Mouse (Mus musculus) forebrain, embryonic 15.5 days (tissue): ENCODE results near the gene Mymx. TPM values are rescaled to one million over a fixed set of nuclear protein-coding genes. Genes with fewer than 3 reads are reported as not detected.

Experiments used
- ATAC-seq: fragments of 200-750 bp; cut with Nextera tagmentation; replicated peaks from 2 replicates; pipeline ENCODE4 v1.8.0; 2017; ENCODE audit warnings: mild to moderate bottlenecking, moderate TSS enrichment, moderate library complexity
- H3K27ac ChIP-seq: fragments of 300-500 bp; sonication (generic); replicated peaks from 2 replicates; pipeline ENCODE4 v1.5.1; 2015; ENCODE audit warnings: mild to moderate bottlenecking, inconsistent platforms
- H3K27me3 ChIP-seq: fragments of 300-500 bp; sonication (generic); 2 replicates; pipeline ENCODE4 v1.6.1; 2015; ENCODE audit warnings: inconsistent platforms
- H3K36me3 ChIP-seq: fragments of 300-500 bp; sonication (generic); 2 replicates; pipeline ENCODE4 v1.6.1; 2015; ENCODE audit warnings: mild to moderate bottlenecking, inconsistent platforms
- H3K4me1 ChIP-seq: fragments of 300-500 bp; sonication (generic); 2 replicates; pipeline ENCODE4 v1.6.1; 2015; ENCODE audit warnings: inconsistent platforms
- H3K4me2 ChIP-seq: fragments of 300-500 bp; sonication (generic); replicated peaks from 2 replicates; pipeline ENCODE4 v1.6.1; 2015; ENCODE audit warnings: mild to moderate bottlenecking, inconsistent platforms
- H3K4me3 ChIP-seq: fragments of 300-500 bp; sonication (generic); 2 replicates; pipeline ENCODE4 v1.5.1; 2015; ENCODE audit warnings: mild to moderate bottlenecking, inconsistent platforms
- H3K9ac ChIP-seq: fragments of 300-500 bp; sonication (generic); replicated peaks from 2 replicates; pipeline ENCODE4 v1.6.1; 2015; ENCODE audit warnings: mild to moderate bottlenecking, inconsistent platforms
- H3K9me3 ChIP-seq: fragments of 300-500 bp; sonication (generic); 2 replicates; pipeline ENCODE4 v1.6.1; 2016; ENCODE audit warnings: inconsistent platforms
- WGBS: fragments of 180-500 bp; shearing (Covaris S2); methylation state at CpG from one replicate; pipeline ENCODE4 v1.1.7; 2015; ENCODE audit warnings: mixed read lengths; 5-methylcytosine and 5-hydroxymethylcytosine counted together
- polyA plus RNA-seq: library from polyadenylated mRNA; unstranded; fragments of >200 nt; fragmentation: Nextera tagmentation; extraction: Ambion mirVana; gene quantifications from 2 replicates; pipeline ENCODE4 v1.2.1, GENCODE M21; 2015

Mymx gene
- polyA plus RNA-seq, 1 experiment from 2014 or later, result not detected

DNA sequence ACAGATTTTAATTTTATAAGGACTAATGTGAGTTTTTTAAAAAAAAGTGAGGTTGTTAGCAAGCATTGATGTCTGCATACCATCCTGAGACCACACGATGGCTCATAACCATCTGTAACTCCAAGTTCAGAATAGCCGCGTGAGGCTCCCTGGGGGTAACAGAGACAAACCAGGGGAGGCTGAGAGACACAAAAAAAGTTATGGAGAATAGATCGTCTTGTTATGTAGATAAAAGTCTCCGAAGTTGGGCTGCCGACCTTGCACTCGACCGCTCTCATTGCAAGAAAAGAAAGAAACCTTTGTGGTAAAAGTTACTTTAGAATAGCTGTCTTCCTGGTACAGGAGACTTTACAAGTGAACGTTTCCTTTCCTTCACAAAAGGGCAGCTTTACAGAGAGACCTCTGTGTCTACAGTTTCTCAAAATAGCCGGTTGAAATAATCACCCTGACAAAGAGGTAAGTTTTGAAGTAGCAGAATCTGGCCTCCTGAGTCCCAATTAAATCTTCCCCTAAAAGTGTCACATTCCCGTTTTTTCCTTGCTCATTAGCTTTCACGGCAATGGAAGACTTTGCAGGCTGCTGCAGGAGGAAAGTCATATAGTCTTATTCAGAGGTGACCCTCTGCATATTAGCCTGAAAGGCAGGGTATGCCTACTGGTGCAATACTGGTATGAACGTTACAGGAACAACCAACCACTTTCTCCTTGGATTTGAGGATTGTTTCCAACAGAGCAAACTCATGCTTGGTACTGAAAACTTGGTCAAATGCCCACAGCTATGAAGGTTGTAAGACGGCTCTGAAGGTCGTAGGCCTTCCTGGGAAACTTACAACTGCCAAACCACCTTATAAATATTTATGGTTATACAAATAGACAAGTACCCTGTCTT is 5.3 kb upstream of the Mymx start:
- H3K9me3 ChIP-seq, result no peaks in the 10 kb centered on the region

DNA sequence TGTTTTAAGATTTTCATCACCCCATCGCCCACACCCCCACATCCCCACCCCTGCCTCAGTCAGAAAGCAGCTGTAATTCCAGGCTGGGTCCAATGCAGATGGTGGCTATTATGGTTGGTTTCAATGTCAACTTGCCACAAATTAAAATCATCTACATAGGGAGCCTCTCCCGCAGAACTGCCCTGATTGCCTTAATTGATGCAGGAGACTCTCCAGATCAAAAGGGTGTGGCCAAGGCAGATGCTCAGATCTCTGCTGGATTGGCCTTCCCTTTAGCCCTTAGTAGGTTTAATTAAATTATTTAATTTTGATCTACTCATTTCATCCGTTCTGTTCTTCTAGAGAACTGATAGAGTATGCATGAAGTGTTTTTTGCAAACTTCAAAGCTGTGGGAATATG is 1.1 kb upstream of the Mymx start:
- H3K4me3 ChIP-seq, result no peak overlapping the region
- no peak for ATAC-seq
- 69% methylated on average over 3 of the region's 3 CpGs for WGBS
- H3K9ac ChIP-seq, result no peak overlapping the region
- H3K27ac ChIP-seq, result no peak overlapping the region
- no peaks in the 10 kb centered on the region for H3K36me3 ChIP-seq
- H3K9me3 ChIP-seq, result no peaks in the 10 kb centered on the region
- no peak overlapping the region for H3K4me2 ChIP-seq
- peaks cover 26% of the 10 kb centered on the region for H3K27me3 ChIP-seq
- H3K4me1 ChIP-seq, result peaks cover 12% of the 10 kb centered on the region

More for the DNA sequence above, 5.3 kb upstream of the Mymx start:
- WGBS, result 70% methylated on average over 15 of the region's 15 CpGs
- H3K9ac ChIP-seq, result no peak overlapping the region
- no peak overlapping the region for H3K4me3 ChIP-seq
- no peaks in the 10 kb centered on the region for H3K36me3 ChIP-seq
- no peak for ATAC-seq
- no peak overlapping the region for H3K27ac ChIP-seq
- H3K4me2 ChIP-seq, result no peak overlapping the region
- no peaks in the 10 kb centered on the region for H3K4me1 ChIP-seq
- peaks cover 2% of the 10 kb centered on the region; the same call in 1 of the 2 replicates for H3K27me3 ChIP-seq

DNA sequence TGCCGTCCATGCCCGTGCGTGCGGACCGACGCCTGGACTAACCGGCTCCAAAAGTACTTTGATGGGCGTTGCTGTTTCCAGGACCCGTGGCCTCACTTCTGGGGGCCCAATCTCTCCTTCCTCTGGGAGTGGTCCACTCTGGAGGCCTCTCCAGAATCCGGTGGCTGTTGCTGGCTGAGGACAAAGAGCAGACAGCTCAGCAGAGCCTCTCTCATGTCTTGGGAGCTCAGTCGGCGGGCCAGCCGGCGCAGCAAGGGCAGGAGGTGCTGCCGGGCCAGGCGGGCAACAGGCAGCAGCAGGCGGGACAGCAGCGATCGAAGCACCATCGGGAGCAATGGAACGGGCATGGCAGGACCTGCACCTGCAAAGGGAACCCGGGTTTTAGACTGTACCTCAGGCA is 577 bp downstream of the Mymx start:
- Histone ChIP-seq H3K4me2 (no peak overlapping the region), H3K4me1 (peaks cover 22% of the 10 kb centered on the region), H3K27me3 (peaks cover 26% of the 10 kb centered on the region), H3K9ac (no peak overlapping the region), H3K36me3 (no peaks in the 10 kb centered on the region), H3K9me3 (no peaks in the 10 kb centered on the region), H3K4me3 (no peak overlapping the region), H3K27ac (no peak overlapping the region)
- no peak for ATAC-seq
- 15% methylated on average over 22 of the region's 22 CpGs for WGBS

DNA sequence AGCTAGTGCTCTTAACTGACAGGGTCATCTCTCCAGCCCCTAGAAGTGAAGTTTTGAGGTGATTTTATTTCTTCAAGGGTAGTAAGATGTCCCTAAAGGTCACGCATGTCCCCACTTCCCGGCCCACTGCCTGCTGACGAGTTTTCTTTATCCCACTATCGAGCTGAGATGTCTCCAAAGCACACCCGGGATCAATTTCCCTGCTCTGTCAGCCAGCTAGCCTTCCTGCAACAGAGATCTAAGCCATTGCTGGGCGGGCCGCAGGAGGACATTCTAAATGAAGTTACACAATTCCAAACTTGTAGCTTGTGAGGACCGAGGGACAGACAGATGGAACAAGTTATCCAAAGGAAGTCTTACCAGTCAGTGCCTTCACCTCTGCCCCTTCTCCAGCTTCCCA is 1.6 kb downstream of the Mymx start:
- H3K9me3 ChIP-seq, result no peaks in the 10 kb centered on the region
- no peak overlapping the region for H3K4me2 ChIP-seq
- ATAC-seq, result no peak
- no peak overlapping the region for H3K9ac ChIP-seq
- no peak overlapping the region for H3K4me3 ChIP-seq
- WGBS, result 65% methylated on average over 8 of the region's 8 CpGs
- peaks cover 33% of the 10 kb centered on the region for H3K4me1 ChIP-seq
- H3K27ac ChIP-seq, result no peak overlapping the region
- no peaks in the 10 kb centered on the region for H3K36me3 ChIP-seq
- H3K27me3 ChIP-seq, result peaks cover 26% of the 10 kb centered on the region

DNA sequence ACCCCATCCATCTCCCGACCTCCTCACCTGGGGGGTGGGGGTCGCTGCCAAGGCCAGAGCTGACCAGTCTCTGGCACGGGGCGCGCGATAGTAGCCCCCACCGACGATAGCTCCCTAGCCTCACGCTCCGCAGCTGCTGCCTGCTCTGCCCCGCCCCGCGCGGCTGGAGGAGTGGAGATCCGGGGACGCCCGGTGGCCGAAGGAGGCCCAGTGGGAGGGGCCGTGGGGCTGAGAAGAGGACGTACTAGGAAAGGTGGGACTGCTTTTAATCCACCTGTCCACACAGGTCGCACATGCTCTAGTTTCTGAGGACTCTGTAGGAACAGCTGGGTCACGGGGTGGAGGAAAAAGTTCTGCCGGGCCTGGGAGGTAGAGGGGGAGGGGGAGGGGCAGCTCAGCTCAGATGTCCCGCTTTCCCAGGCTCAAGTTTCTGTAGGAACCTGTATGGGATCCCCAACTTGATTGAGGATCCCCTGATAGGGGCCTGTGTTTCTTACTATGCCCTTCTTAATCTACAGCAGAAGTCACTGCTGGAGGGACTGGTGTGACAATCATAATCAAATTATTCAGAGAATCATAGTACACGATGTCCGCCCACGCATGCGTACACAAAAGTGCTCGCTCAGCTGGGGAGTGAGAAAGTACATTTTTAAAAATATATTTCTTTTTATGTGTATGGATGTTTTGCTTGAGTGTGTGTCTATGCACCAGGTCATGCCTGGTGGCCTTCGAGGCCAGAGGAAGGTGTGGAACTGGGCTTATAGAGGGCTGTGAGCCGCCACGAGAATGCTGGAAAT is 2.3 kb downstream of the Mymx start, which contains the start of gene Slc29a1:
Gene Slc29a1, minus strand, starts transcription at position 161 of the 797 bp plus-strand sequence.
- 15% methylated on average over 32 of the region's 32 CpGs for WGBS
- no peaks in the 10 kb centered on the region for H3K9me3 ChIP-seq
- H3K4me3 ChIP-seq, result peak within 1 kb of the TSS; percentile 7; the same call in 1 of the 2 replicates
- 0 out of 2 replicates have a peak within 1 kb of the TSS, but pooled peaks have one; percentile 8 for H3K27ac ChIP-seq
- H3K27me3 ChIP-seq, result peaks cover 26% of the 10 kb centered on the region
- 0 out of 2 replicates have a peak within 1 kb of the TSS, but pooled peaks have one; percentile 19 for H3K9ac ChIP-seq
- peak within 1 kb of the TSS; percentile 42 for H3K4me2 ChIP-seq
- no peaks in the 10 kb centered on the region for H3K36me3 ChIP-seq
- ATAC-seq, result no peak
- H3K4me1 ChIP-seq, result peaks cover 39% of the 10 kb centered on the region

DNA sequence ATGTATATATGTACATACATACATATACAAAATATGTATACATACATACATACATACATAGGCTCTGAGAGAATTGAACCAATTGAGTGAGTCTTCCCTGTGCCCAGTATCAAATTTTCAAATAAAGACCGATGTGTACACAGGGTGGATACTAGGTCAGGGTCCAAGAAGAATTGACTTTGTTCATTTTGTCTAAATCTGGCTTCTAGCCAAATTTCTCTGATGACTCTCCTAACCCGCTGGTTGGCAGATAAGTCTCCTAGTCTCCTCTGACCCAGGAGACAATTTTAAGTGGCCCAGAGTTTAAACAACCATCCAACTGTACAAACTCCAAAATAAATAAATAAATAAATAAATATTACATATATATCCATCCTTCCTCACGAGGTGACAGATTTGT is 3.0 kb downstream of the Mymx start:
- Histone ChIP-seq H3K9ac (0 out of 2 replicates have a peak overlapping the region, but pooled peaks have one; percentile 19), H3K9me3 (no peaks in the 10 kb centered on the region), H3K4me1 (peaks cover 46% of the 10 kb centered on the region), H3K36me3 (no peaks in the 10 kb centered on the region), H3K27me3 (peaks cover 26% of the 10 kb centered on the region), H3K4me2 (peak overlapping the region; percentile 42; the same call in 1 of the 2 replicates), H3K27ac (no peak overlapping the region), H3K4me3 (no peak overlapping the region)
- WGBS, result 49% methylated on average over 3 of the region's 3 CpGs
- no peak for ATAC-seq

DNA sequence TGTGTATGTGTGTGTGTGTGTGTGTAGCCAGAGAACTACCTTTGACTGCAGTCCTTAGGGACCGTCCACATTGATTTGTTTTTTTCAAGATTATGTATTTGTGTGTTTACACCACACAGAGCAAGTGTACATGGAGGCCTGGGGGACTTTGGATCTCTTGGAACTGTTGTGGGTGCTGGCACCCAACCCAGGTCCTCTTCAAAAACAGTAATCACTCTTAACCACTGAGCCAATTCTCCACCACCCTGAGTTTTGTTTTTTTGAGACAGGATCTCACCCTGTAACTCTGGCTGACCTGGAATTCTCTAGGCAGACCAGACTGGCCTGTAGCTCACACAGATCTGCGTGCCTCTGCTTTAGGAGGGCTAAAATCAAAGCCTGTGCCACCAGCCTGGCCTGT is 3.5 kb downstream of the Mymx start:
- Histone ChIP-seq H3K9ac (no peak overlapping the region), H3K4me2 (no peak overlapping the region), H3K9me3 (no peaks in the 10 kb centered on the region), H3K27me3 (peaks cover 26% of the 10 kb centered on the region), H3K36me3 (no peaks in the 10 kb centered on the region), H3K27ac (0 out of 2 replicates have a peak overlapping the region, but pooled peaks have one; percentile 8), H3K4me1 (peaks cover 51% of the 10 kb centered on the region), H3K4me3 (no peak overlapping the region)
- 71% methylated on average over 2 of the region's 2 CpGs for WGBS
- no peak for ATAC-seq

DNA sequence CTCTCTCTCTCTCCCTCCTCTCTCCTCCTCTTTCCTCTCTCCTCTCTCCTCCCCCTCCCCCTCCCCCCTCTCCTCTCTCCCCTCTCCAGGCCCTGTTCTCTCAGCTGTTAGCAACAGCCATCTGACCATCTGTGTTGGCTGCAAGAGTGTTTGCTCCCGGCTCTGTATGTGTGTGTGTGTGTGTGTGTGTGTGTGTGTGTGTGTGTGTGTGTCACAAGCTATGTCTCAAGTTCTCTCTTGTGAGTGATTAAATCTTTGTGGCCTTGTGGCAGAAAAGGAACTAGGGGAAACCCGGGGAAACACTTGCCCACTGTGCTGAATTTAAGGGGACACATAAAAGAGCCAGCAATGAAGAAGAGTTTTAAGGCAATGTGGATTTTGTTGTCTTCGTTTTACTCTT is 4.1 kb downstream of the Mymx start:
- 0 out of 2 replicates have a peak overlapping the region, but pooled peaks have one; percentile 8 for H3K27ac ChIP-seq
- 41% methylated on average over 3 of the region's 3 CpGs for WGBS
- H3K4me1 ChIP-seq, result peaks cover 56% of the 10 kb centered on the region
- H3K9ac ChIP-seq, result no peak overlapping the region
- ATAC-seq, result peak; percentile 30; the same call in 1 of the 2 replicates
- H3K9me3 ChIP-seq, result no peaks in the 10 kb centered on the region
- H3K36me3 ChIP-seq, result no peaks in the 10 kb centered on the region
- H3K4me2 ChIP-seq, result no peak overlapping the region
- H3K4me3 ChIP-seq, result no peak overlapping the region
- peaks cover 26% of the 10 kb centered on the region for H3K27me3 ChIP-seq

DNA sequence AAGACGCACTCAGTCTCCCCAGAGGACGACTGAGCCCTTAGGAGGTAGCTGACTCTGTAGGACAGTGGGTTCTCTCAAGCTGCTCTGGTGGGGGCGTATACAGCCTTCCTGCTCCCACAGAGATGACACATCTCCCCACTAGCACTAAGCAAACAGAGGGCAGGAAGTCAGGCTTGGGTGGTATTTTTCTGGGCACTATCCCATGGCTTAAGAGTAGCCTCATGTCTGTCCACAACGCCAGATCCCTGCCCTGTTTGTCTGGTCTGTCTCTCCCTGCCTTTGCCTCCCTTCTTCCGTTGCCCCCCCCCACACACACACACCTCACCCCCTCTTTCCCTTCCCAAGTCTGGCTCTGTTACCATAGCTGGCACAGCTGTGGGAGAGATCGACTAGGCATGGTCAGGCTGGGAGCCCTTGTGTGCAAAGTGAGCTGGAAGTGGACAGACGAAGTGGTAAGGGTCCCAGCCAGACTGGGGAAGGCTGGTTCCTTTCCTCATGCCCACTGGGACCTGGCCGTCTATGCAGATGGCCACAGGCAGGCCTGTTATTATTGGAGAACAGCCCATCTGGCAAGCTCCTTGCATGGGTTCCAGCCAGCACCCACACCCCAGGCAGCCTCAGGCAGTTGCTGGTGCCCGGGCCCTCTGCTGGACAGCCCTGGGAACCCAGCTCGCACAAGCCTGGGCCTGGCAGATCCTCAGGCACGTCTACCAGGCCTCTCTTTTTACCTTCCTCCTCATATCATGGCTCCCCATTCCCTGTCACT is 5.1 kb downstream of the Mymx start:
- Histone ChIP-seq H3K36me3 (no peaks in the 10 kb centered on the region), H3K4me2 (no peak overlapping the region), H3K4me1 (peaks cover 64% of the 10 kb centered on the region), H3K9me3 (no peaks in the 10 kb centered on the region), H3K27ac (peak overlapping the region; percentile 71), H3K4me3 (no peak overlapping the region), H3K27me3 (peaks cover 20% of the 10 kb centered on the region), H3K9ac (no peak overlapping the region)
- 22% methylated on average over 11 of the region's 11 CpGs for WGBS
- peak; percentile 34 for ATAC-seq

DNA sequence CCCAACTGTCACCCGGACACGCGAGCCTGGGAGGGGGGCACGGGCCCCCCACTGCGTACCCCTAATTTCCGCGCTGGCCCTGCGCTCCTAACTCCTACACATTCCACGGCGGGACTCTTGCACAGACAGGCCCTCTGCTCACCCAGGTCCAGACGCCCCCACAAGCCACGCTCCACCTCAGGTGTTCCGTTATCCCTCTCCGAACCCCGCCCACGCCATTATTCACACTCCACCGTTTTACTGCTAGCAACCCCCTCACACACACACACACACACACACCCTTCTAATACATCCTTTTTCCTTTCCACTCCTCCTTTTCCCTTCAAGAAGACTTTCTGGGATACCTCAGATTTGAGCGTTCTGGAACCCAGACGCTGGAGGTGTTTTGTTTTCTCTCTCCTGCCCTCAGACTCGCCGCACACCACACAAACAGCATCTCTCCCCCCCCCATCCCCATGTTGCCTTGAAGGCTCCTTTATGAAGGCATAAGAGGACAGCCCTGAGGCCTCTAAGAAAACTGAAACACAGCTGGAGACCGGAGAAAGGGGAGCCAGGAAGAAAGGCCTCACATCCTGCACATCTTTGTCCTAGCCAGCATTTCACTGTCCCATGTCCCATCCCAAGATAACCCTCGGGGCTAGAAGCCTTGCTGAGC is 6.0 kb downstream of the Mymx start:
- Histone ChIP-seq H3K4me1 (peaks cover 64% of the 10 kb centered on the region), H3K27ac (peak overlapping the region; percentile 71), H3K27me3 (peaks cover 11% of the 10 kb centered on the region; the same call in 1 of the 2 replicates), H3K9ac (peak overlapping the region; percentile 51), H3K36me3 (no peaks in the 10 kb centered on the region), H3K9me3 (no peaks in the 10 kb centered on the region), H3K4me3 (peak overlapping the region; percentile 55), H3K4me2 (peak overlapping the region; percentile 94)
- 4% methylated on average over 23 of the region's 23 CpGs for WGBS
- ATAC-seq, result peak; percentile 9
